Mouse (Mus musculus): ENCODE measurements around the gene Stxbp4. TPM values are rescaled to one million over a fixed set of nuclear protein-coding genes. Genes with fewer than 3 reads are reported as not detected.

Stxbp4 gene
- total and polyA plus RNA-seq, 2 experiments from 2014 or later, result 8.1 to 10.5 TPM

DNA sequence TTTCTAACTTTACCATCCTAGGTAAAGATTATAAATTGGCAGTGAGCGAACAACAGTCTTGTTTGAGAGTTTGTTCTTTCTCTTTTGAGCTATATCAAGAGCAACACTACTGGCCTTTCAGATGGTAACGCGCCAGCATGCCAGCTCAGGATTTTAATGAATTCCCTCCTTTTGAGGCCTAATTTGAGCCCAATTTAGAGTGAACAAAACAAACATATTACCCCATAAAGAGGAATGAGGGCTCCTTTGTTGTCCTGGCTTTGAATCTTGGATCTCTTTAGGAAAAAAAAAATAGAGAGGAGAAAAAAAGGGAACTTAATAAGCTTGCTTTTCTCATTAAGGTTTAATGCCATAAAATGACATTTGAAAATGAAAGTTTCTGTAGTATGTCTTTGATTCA lies 197.0 kb downstream of the Stxbp4 start:
- no peak for DNase-seq
- TF ChIP-seq CTCF (IDR thresholded peaks at IDR 0.05; ENCODE audit: low read depth), result no peak
- Histone ChIP-seq H3K9ac (no peak overlapping the region), H3K36me3 (ENCODE audit: insufficient read depth) (no peaks in the 10 kb centered on the region), H3K27me3 (ENCODE audit: insufficient read depth, low read length) (peaks cover 11% of the 10 kb centered on the region), H3K9me3 (ENCODE audit: low read length) (no peaks in the 10 kb centered on the region), H3K4me3 (ENCODE audit: low read depth, low read length) (no peak overlapping the region), H3K27ac (ENCODE audit: low read depth, low read length) (no peak overlapping the region), H3K4me1 (ENCODE audit: insufficient read depth) (no peaks in the 10 kb centered on the region), H3K4me2 (ENCODE audit: low read depth) (no peak overlapping the region)
- ATAC-seq, result no peak
- WGBS, result 13% methylated on average over 3 of the region's 3 CpGs

GRCm38 (mm10) chr11:90438768-90439167 lies 199.1 kb downstream of the Stxbp4 start:
- no peak for TF ChIP-seq CTCF (IDR thresholded peaks at IDR 0.05; ENCODE audit: low read depth)
- Histone ChIP-seq H3K9ac (no peak overlapping the region), H3K4me2 (ENCODE audit: low read depth) (no peak overlapping the region), H3K27me3 (ENCODE audit: insufficient read depth, low read length) (peaks cover 11% of the 10 kb centered on the region), H3K4me1 (ENCODE audit: insufficient read depth) (no peaks in the 10 kb centered on the region), H3K9me3 (ENCODE audit: low read length) (no peaks in the 10 kb centered on the region), H3K36me3 (ENCODE audit: insufficient read depth) (no peaks in the 10 kb centered on the region), H3K4me3 (ENCODE audit: low read depth, low read length) (no peak overlapping the region), H3K27ac (ENCODE audit: low read depth, low read length) (no peak overlapping the region)
- ATAC-seq (no peak), DNase-seq (no peak)
- 28% methylated on average over 5 of the region's 5 CpGs for WGBS

Other genes with a start within 250 kb of the Stxbp4 start
- 5.7 and 6.8 TPM in 2 replicates for gene Hlf, start 247.2 kb downstream of the Stxbp4 start, total RNA-seq (2014; rRNA removed)
- 5.5 and 9.7 TPM in 2 replicates for gene Hlf, start 247.2 kb downstream of the Stxbp4 start, polyA plus RNA-seq (2015; fragmentation: Nextera tagmentation; extraction: Ambion mirVana)
- gene Cox11, start 89 bp upstream of the Stxbp4 start, total RNA-seq (2014; rRNA removed), result 21.4 and 22.5 TPM in 2 replicates
- gene Cox11, start 89 bp upstream of the Stxbp4 start, polyA plus RNA-seq (2015; fragmentation: Nextera tagmentation; extraction: Ambion mirVana), result 30.9 and 36.9 TPM in 2 replicates
- 11.5 and 12.5 TPM in 2 replicates for gene Tom1l1, start 50.3 kb upstream of the Stxbp4 start, total RNA-seq (2014; rRNA removed)
- gene Tom1l1, start 50.3 kb upstream of the Stxbp4 start, polyA plus RNA-seq (2015; fragmentation: Nextera tagmentation; extraction: Ambion mirVana), result 12.5 and 16.2 TPM in 2 replicates

All from forebrain, postnatal 0 days (tissue).